Mouse (Mus musculus): Measurements from ENCODE around the gene Pdpk1.
"Not testable (repeated sequence)": the region's sequence is repeated elsewhere in the genome, so short reads cannot be mapped to it uniquely, and the experiment has no call there.

DNA sequence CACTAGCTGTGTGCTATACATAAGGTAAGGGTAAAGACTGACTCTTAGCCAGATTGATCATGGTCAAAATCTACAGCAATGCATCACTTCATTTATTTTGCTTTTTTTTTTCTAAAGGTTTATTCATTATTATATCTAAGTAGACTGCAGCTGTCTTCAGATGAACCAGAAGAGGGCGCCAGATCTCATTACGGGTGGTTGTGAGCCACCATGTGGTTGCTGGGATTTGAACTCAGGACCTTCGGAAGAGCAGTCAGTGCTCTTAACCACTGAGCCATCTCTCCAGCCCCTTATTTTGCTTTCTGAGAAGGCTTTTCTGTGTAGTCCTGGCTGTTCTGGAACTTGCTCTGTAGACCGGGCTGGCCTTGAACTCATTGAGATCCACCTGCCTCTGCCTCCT lies 17.8 kb downstream of the Pdpk1 start:
- TF ChIP-seq MXI1 (IDR thresholded peaks at IDR 0.05; ENCODE audit: low read depth, low read length); POLR2A (IDR thresholded peaks at IDR 0.05; ENCODE audit: control insufficient read depth in 1 of 2, insufficient read depth in 1 of 2, low read depth in 1 of 2, low read length in 2 of 2, poor library complexity in 1 of 2); NRF1 (IDR thresholded peaks at IDR 0.05; ENCODE audit: insufficient read depth, low read depth, low read length, poor library complexity, severe bottlenecking); EP300 (IDR thresholded peaks at IDR 0.05; ENCODE audit: low read depth in 1 of 2, low read length in 2 of 2): not testable (repeated sequence)
- TF ChIP-seq CTCF (IDR thresholded peaks at IDR 0.05 in 2 of 3, conservative IDR thresholded peaks at IDR 0.05 in 1 of 3; ENCODE audit: control insufficient read depth in 1 of 3, insufficient read depth in 1 of 3, low read depth in 2 of 3, low read length in 3 of 3, poor library complexity in 1 of 3, severe bottlenecking in 1 of 3) = peak in 1 of 3 experiments; percentile 22; a peak in 1 of 6 replicates
